Mouse (Mus musculus): ENCODE results near the gene Setx. TPM values are rescaled to one million over a fixed set of nuclear protein-coding genes. Genes with fewer than 3 reads are reported as not detected.

The Setx gene
- polyA plus RNA-seq, 1 experiment from 2014 or later = 12.6 TPM

DNA sequence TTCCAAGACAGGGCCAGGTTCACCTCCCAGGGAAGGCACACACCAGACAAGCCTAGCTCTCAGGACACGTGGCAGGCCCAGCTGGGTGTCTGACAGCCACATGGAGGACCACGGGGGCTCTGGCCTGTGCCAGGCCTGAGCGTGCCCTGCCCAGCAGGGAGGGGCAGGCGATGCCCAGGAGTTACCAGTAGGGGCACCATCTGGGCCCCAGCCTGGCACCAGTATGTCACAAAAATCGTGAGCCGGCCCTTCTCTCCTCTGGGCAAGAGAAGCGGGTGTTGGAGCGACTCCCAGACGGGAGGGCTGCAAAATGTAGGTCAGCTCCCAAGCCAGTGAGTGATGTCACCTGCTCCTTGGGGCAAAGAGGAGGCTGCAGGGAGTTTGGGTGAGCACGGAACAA, 93.9 kb downstream of the Setx start:
- no peak overlapping the region for H3K4me2 ChIP-seq (ENCODE audit: low read depth)
- H3K9ac ChIP-seq (ENCODE audit: low read length) = no peak overlapping the region
- no peak for ATAC-seq (ENCODE audit: insufficient read depth, low FRiP score, low TSS enrichment)
- 68% methylated on average over 10 of the region's 10 CpGs for WGBS
- no peak for DNase-seq (ENCODE audit: low spot score)
- H3K27me3 ChIP-seq (ENCODE audit: control insufficient read depth, insufficient read depth, low read length) = no peaks in the 10 kb centered on the region
- H3K36me3 ChIP-seq (ENCODE audit: control insufficient read depth, insufficient read depth, low read length) = no peaks in the 10 kb centered on the region
- H3K4me3 ChIP-seq (ENCODE audit: low read depth, low read length) = no peak overlapping the region
- no peaks in the 10 kb centered on the region for H3K4me1 ChIP-seq (ENCODE audit: control insufficient read depth, insufficient read depth, low read length)
- no peak overlapping the region for H3K27ac ChIP-seq (ENCODE audit: low read depth, low read length)
- H3K9me3 ChIP-seq (ENCODE audit: control insufficient read depth, low read length) = no peaks in the 10 kb centered on the region

DNA sequence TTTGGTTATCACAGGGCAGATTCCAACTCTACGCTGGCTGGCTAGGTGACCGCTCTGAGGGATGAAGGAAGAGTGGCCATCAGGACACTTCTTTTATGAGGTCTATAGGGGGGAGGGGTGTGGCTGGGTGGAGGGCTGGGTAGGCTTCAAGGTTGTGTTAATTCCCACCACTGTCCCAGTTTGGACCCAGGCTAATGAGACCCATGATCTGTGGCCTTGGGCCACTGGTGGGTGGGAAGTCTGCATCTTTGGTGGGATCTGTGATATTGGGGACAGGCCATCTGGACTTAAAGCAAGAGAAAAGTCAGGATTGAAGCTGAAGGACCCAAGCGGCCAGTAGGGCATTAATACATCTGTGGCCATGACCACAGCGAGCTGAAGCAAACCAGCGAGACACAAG, 94.8 kb downstream of the Setx start:
- no peak overlapping the region for H3K4me2 ChIP-seq (ENCODE audit: low read depth)
- H3K9ac ChIP-seq (ENCODE audit: low read length) = no peak overlapping the region
- DNase-seq (ENCODE audit: low spot score) (no peak), ATAC-seq (ENCODE audit: insufficient read depth, low FRiP score, low TSS enrichment) (no peak)
- no peaks in the 10 kb centered on the region for H3K4me1 ChIP-seq (ENCODE audit: control insufficient read depth, insufficient read depth, low read length)
- no peak overlapping the region for H3K27ac ChIP-seq (ENCODE audit: low read depth, low read length)
- no peak overlapping the region for H3K4me3 ChIP-seq (ENCODE audit: low read depth, low read length)
- H3K27me3 ChIP-seq (ENCODE audit: control insufficient read depth, insufficient read depth, low read length) = no peaks in the 10 kb centered on the region
- H3K36me3 ChIP-seq (ENCODE audit: control insufficient read depth, insufficient read depth, low read length) = no peaks in the 10 kb centered on the region
- no peaks in the 10 kb centered on the region for H3K9me3 ChIP-seq (ENCODE audit: control insufficient read depth, low read length)
- 84% methylated on average over 5 of the region's 5 CpGs for WGBS

DNA sequence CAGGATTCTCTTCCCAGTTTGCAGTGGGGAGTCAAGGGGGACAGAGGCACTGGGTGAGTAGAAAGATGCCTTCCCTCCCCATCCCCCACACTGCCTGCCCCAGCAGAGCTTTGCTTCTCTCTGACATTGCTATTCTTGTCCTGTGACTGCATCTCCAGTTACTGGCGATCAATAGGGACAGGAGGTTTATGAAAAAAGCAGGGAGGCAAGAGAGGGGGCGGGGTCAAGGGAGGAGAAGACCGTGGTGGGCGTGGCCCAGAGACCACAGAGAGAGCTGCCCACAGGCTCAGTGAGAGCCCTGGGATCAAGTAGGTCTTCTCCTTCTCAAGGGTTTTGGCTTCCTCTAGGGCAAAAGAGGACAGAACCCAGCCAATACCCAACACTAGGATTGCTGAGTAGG, 98.3 kb downstream of the Setx start:
- H3K36me3 ChIP-seq (ENCODE audit: control insufficient read depth, insufficient read depth, low read length) = no peaks in the 10 kb centered on the region
- no peak overlapping the region for H3K9ac ChIP-seq (ENCODE audit: low read length)
- no peak overlapping the region for H3K4me2 ChIP-seq (ENCODE audit: low read depth)
- no peaks in the 10 kb centered on the region for H3K4me1 ChIP-seq (ENCODE audit: control insufficient read depth, insufficient read depth, low read length)
- no peak overlapping the region for H3K4me3 ChIP-seq (ENCODE audit: low read depth, low read length)
- WGBS = 5% methylated on average over 4 of the region's 4 CpGs
- no peaks in the 10 kb centered on the region for H3K9me3 ChIP-seq (ENCODE audit: control insufficient read depth, low read length)
- no peaks in the 10 kb centered on the region for H3K27me3 ChIP-seq (ENCODE audit: control insufficient read depth, insufficient read depth, low read length)
- ATAC-seq (ENCODE audit: insufficient read depth, low FRiP score, low TSS enrichment) (no peak), DNase-seq (ENCODE audit: low spot score) (peak; percentile 48)
- H3K27ac ChIP-seq (ENCODE audit: low read depth, low read length) = no peak overlapping the region

DNA sequence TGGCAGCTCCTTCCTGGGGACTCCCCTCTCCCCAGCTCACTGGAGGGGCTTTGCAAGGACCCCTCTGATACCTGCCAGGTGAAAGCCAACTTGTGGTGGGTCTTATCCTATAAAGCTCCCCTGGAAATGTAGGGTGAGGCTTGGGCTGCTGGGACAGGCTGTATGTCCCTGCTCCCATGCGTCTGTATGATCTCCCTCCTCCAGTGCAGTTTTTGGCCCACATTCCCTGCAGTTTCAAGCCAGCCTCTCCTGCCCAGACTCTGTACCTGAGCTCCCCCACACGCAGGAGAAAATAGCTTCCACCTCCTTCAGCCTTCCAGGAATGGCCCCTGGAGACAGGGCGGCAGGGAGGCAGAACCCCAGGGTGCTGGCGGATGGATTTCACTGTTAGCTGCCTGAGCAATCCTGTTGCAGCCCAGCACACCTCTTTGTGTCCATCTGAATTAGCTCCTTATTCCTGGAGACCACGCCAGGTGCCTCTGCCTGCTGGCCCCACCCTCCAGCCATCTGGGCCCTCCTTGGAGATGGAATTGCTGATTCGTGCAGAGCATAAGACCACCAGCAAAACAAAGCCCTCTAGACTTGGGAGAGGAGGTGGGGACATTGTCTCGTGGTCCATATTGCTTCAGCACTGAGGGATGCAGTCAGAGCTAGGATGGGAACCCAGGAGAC, 99.7 kb downstream of the Setx start:
- Histone ChIP-seq H3K9ac (ENCODE audit: low read length) (no peak overlapping the region), H3K4me3 (ENCODE audit: low read depth, low read length) (no peak overlapping the region), H3K27ac (ENCODE audit: low read depth, low read length) (no peak overlapping the region), H3K4me1 (ENCODE audit: control insufficient read depth, insufficient read depth, low read length) (no peaks in the 10 kb centered on the region), H3K4me2 (ENCODE audit: low read depth) (no peak overlapping the region), H3K9me3 (ENCODE audit: control insufficient read depth, low read length) (no peaks in the 10 kb centered on the region), H3K36me3 (ENCODE audit: control insufficient read depth, insufficient read depth, low read length) (no peaks in the 10 kb centered on the region), H3K27me3 (ENCODE audit: control insufficient read depth, insufficient read depth, low read length) (no peaks in the 10 kb centered on the region)
- WGBS = 54% methylated on average over 7 of the region's 7 CpGs
- no peak for DNase-seq (ENCODE audit: low spot score)
- ATAC-seq (ENCODE audit: insufficient read depth, low FRiP score, low TSS enrichment) = no peak

DNA sequence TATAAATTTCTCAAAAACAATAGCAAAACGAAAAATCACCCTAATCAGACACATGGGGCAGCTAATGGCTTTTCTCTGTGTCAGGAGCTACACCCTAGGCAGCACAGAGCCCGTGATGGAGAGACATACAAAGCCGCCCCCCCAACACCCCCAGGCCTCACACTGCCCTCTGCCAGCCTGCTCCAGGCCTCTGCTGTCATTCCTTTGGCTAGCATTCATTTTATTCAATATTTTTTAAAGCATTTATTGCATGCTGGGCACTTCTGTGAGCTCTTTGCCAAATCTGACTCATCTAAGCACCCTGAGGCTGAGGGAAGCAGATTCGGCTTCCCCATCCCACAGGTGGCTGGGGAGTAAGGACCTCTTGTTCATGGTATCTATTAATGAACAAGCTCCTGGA, 102.7 kb downstream of the Setx start:
- DNase-seq (ENCODE audit: low spot score) (no peak), ATAC-seq (ENCODE audit: insufficient read depth, low FRiP score, low TSS enrichment) (no peak)
- no peaks in the 10 kb centered on the region for H3K9me3 ChIP-seq (ENCODE audit: control insufficient read depth, low read length)
- H3K9ac ChIP-seq (ENCODE audit: low read length) = no peak overlapping the region
- H3K4me2 ChIP-seq (ENCODE audit: low read depth) = no peak overlapping the region
- H3K27ac ChIP-seq (ENCODE audit: low read depth, low read length) = no peak overlapping the region
- H3K36me3 ChIP-seq (ENCODE audit: control insufficient read depth, insufficient read depth, low read length) = no peaks in the 10 kb centered on the region
- H3K27me3 ChIP-seq (ENCODE audit: control insufficient read depth, insufficient read depth, low read length) = no peaks in the 10 kb centered on the region
- H3K4me3 ChIP-seq (ENCODE audit: low read depth, low read length) = no peak overlapping the region
- H3K4me1 ChIP-seq (ENCODE audit: control insufficient read depth, insufficient read depth, low read length) = no peaks in the 10 kb centered on the region
- WGBS = 74% methylated on average over 4 of the region's 4 CpGs

DNA sequence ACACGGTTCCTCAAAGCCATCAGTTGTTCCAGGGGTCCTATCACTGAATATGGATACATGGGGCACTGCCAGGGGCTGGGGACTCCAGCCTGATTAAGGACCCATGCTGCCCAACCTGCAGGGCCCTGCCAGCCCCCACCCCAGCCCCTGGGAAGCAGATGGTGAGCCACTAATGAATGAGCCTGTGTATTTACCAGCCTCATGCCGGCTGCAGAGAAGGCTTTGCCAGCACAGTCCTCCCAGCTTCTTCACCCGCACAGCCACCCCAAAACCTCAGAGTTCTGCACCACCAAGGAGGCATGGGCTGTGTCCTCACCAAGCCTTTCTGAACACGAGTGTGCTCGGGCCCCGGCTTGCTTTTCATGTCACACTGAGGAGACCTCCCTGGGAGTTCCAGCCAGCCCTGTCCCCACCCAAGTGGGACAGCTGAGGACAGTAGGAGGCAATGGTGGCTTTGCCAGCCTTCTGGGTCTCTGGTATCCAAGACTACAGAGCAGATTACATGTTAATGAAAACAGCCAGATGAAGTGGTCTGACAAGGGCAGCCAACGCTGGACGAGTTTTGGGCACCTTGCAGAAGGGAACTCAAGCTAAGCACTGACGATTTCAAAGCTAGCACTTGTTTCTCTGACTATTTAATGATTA, 106.3 kb downstream of the Setx start:
- no peaks in the 10 kb centered on the region for H3K27me3 ChIP-seq (ENCODE audit: control insufficient read depth, insufficient read depth, low read length)
- WGBS = 74% methylated on average over 9 of the region's 9 CpGs
- H3K9ac ChIP-seq (ENCODE audit: low read length) = no peak overlapping the region
- H3K4me2 ChIP-seq (ENCODE audit: low read depth) = no peak overlapping the region
- no peak for ATAC-seq (ENCODE audit: insufficient read depth, low FRiP score, low TSS enrichment)
- H3K27ac ChIP-seq (ENCODE audit: low read depth, low read length) = no peak overlapping the region
- no peaks in the 10 kb centered on the region for H3K4me1 ChIP-seq (ENCODE audit: control insufficient read depth, insufficient read depth, low read length)
- DNase-seq (ENCODE audit: low spot score) = no peak
- no peaks in the 10 kb centered on the region for H3K9me3 ChIP-seq (ENCODE audit: control insufficient read depth, low read length)
- H3K4me3 ChIP-seq (ENCODE audit: low read depth, low read length) = no peak overlapping the region
- H3K36me3 ChIP-seq (ENCODE audit: control insufficient read depth, insufficient read depth, low read length) = no peaks in the 10 kb centered on the region

Other genes starting within 250 kb of the Setx start
- 9.2 and 10.2 TPM in 2 replicates for gene Barhl1, start 207.5 kb upstream of the Setx start, polyA plus RNA-seq (2014; fragmentation: Nextera tagmentation; extraction: Ambion mirVana)
- 0.33 TPM in 1 of 2 replicates, not detected in the other for gene Cfap77, start 69.1 kb upstream of the Setx start, polyA plus RNA-seq (2014; fragmentation: Nextera tagmentation; extraction: Ambion mirVana)
- gene Ttf1, start 63.9 kb upstream of the Setx start, polyA plus RNA-seq (2014; fragmentation: Nextera tagmentation; extraction: Ambion mirVana) = 11.7 and 12.2 TPM in 2 replicates
- 3.4 and 3.6 TPM in 2 replicates for gene Ntng2, start 128.8 kb downstream of the Setx start, polyA plus RNA-seq (2014; fragmentation: Nextera tagmentation; extraction: Ambion mirVana)
- gene Med27, start 222.6 kb downstream of the Setx start, polyA plus RNA-seq (2014; fragmentation: Nextera tagmentation; extraction: Ambion mirVana) = 70.3 and 76.0 TPM in 2 replicates